Mouse (Mus musculus) testis, adult 2 months (tissue): ENCODE data around the gene Prr5l. TPM values are rescaled to one million over a fixed set of nuclear protein-coding genes. Genes with fewer than 3 reads are reported as not detected.

Experiments
- H3K27ac ChIP-seq: fragments of 200-500 bp; 2 replicates; pipeline ENCODE4 v1.5.1; 2012; ENCODE audit warnings: low read depth, low read length; ENCODE audit not compliant: control insufficient read depth, insufficient read depth
- H3K27me3 ChIP-seq: fragments of 200-500 bp; 2 replicates; pipeline ENCODE4 v1.6.1; 2012; ENCODE audit warnings: mild to moderate bottlenecking, low read length, moderate library complexity; ENCODE audit not compliant: control insufficient read depth, insufficient read depth
- H3K36me3 ChIP-seq: fragments of 200-500 bp; 2 replicates; pipeline ENCODE4 v1.6.1; 2012; ENCODE audit warnings: mild to moderate bottlenecking, low read length; ENCODE audit not compliant: control insufficient read depth, insufficient read depth
- H3K4me1 ChIP-seq: fragments of 200-500 bp; 2 replicates; pipeline ENCODE4 v1.6.1; 2012; ENCODE audit warnings: low read length; ENCODE audit not compliant: control insufficient read depth, insufficient read depth
- H3K4me3 ChIP-seq: fragments of 200-500 bp; 2 replicates; pipeline ENCODE4 v1.5.1; 2012; ENCODE audit warnings: low read depth, mild to moderate bottlenecking, low read length, moderate library complexity, mixed read lengths; ENCODE audit not compliant: control insufficient read depth
- CTCF ChIP-seq: fragments of 200-500 bp; IDR thresholded peaks from 2 replicates; pipeline ENCODE4 v1.5.1; 2012; ENCODE audit warnings: low read depth, mild to moderate bottlenecking, inconsistent platforms, low read length, moderate library complexity; ENCODE audit not compliant: control insufficient read depth, insufficient read depth, insufficient replicate concordance
- POLR2A ChIP-seq: fragments of 200-500 bp; IDR thresholded peaks from 2 replicates; pipeline ENCODE4 v1.6.1; 2012; ENCODE audit warnings: low read depth, mild to moderate bottlenecking, inconsistent platforms, low read length, moderate library complexity; ENCODE audit not compliant: control insufficient read depth
- polyA plus RNA-seq: library from polyadenylated mRNA; depleted of rRNA; stranded (reverse); fragments of >200 nt; gene quantifications from 2 replicates; pipeline ENCODE4 v1.2.3, GENCODE M21; 2012; rRNA removed

Prr5l gene
- polyA plus RNA-seq, 1 experiment = 1.1 TPM

- peak; percentile 35; the same call in 1 of the 2 replicates for TF ChIP-seq POLR2A
- peak; percentile 38; the same call in 1 of the 2 replicates for TF ChIP-seq CTCF
- Histone ChIP-seq H3K4me3 (peak within 1 kb of the TSS; percentile 82), H3K27me3 (no peaks in the 10 kb centered on the region), H3K4me1 (peaks cover 5% of the 10 kb centered on the region), H3K36me3 (no peaks in the 10 kb centered on the region), H3K27ac (no peak within 1 kb of the TSS)
These were observed 204.4 kb downstream of the Prr5l start, which contains the start of gene Traf6 for GRCm38 (mm10) chr2:101678236-101679021. Traf6 (plus strand) TSS chr2:101678429.

GRCm38 (mm10) chr2:101673547-101673946 is 209.3 kb downstream of the Prr5l start:
- TF ChIP-seq CTCF (no peak), POLR2A (no peak)
- H3K27ac ChIP-seq = no peak overlapping the region
- no peak overlapping the region for H3K4me3 ChIP-seq
- no peaks in the 10 kb centered on the region for H3K27me3 ChIP-seq
- H3K36me3 ChIP-seq = no peaks in the 10 kb centered on the region
- 0 out of 2 replicates have a peak, but pooled peaks cover 3% of the 10 kb centered on the region for H3K4me1 ChIP-seq

DNA sequence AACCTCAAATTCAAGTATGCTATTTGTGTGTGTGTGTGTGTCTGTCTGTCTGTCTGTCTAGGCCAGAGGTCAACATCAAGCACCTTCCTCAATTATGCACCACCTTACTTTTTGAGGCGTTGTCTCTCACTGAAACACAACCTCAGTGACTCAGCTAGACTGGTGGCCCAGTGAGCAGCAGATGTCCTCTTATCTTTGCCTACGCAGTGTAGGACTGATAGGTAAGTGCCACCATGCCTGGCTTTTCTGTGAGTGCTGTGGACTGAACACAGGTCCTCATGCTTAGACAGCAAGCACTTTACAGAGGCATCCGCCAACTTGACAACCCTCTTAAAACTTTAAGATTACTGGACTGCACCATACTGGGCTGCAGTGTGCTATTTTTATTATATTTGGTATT is 214.1 kb downstream of the Prr5l start:
- Histone ChIP-seq H3K27me3 (no peaks in the 10 kb centered on the region), H3K4me1 (no peaks in the 10 kb centered on the region), H3K36me3 (no peaks in the 10 kb centered on the region), H3K4me3 (no peak overlapping the region), H3K27ac (no peak overlapping the region)
- no peak for TF ChIP-seq CTCF
- TF ChIP-seq POLR2A = no peak

GRCm38 (mm10) chr2:101665703-101666092 is 217.1 kb downstream of the Prr5l start:
- TF ChIP-seq CTCF = no peak
- TF ChIP-seq POLR2A = no peak
- Histone ChIP-seq H3K27ac (no peak overlapping the region), H3K27me3 (no peaks in the 10 kb centered on the region)

DNA sequence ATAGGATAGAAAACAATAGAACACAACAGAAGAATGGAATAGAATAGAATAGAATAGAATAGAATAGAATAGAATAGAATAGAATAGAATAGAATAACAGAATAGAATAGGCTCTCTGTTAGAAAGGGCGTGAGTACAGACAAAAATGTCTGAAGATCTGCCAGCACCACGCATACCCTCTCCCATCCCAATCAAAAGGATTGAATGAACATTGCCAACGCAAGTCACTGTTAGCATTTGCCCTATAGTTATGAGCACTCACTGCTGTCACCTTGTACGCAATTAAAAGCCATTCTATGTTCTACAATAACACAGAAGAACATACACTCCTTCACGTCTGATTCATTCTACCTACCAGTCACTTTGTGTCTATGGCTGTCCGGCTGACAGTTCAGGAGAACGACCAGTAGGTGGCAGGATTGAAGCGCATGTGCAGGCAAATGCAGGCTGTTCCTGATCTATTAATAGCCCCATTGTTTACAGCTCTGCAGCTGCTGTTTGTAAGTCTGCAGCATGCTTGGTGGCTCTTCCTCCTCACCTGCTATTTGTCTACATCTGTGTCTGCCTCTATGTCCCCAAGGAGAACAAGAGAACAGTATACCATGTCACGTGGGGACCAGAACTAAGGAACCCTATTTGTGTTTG is 217.6 kb downstream of the Prr5l start:
- no peak for TF ChIP-seq POLR2A
- peak; percentile 84; the same call in 1 of the 2 replicates for TF ChIP-seq CTCF
- Histone ChIP-seq H3K36me3 (no peaks in the 10 kb centered on the region), H3K4me3 (no peak overlapping the region), H3K27ac (no peak overlapping the region), H3K4me1 (no peaks in the 10 kb centered on the region), H3K27me3 (no peaks in the 10 kb centered on the region)

More at GRCm38 (mm10) chr2:101665703-101666092, 217.1 kb downstream of the Prr5l start:
- Histone ChIP-seq H3K36me3 (no peaks in the 10 kb centered on the region), H3K4me1 (no peaks in the 10 kb centered on the region), H3K4me3 (no peak overlapping the region)

Other genes with a start within 250 kb of the Prr5l start
- gene Rag1, start 233.5 kb downstream of the Prr5l start, polyA plus RNA-seq = 0.17 and 0.25 TPM in 2 replicates
- gene B230118H07Rik, start 233.5 kb downstream of the Prr5l start, polyA plus RNA-seq = 41.9 and 51.8 TPM in 2 replicates
- gene Traf6, start 204.6 kb downstream of the Prr5l start, polyA plus RNA-seq = 1.9 and 2.7 TPM in 2 replicates
- gene Commd9, start 3.2 kb upstream of the Prr5l start, polyA plus RNA-seq = 27.6 and 32.1 TPM in 2 replicates